Mouse (Mus musculus) liver, embryonic 15.5 days (tissue): ENCODE data around the gene Dnm2. TPM values are rescaled to one million over a fixed set of nuclear protein-coding genes. Genes with fewer than 3 reads are reported as not detected.

Source experiments
- ATAC-seq: fragments of 200-750 bp; cut with Nextera tagmentation; 2 replicates; pipeline ENCODE4 v1.8.0; 2017; ENCODE audit warnings: moderate number of reproducible peaks, mild to moderate bottlenecking, moderate library complexity; ENCODE audit not compliant: insufficient read depth
- H3K27ac ChIP-seq: fragments of 300-500 bp; sonication (generic); replicated peaks from 2 replicates; pipeline ENCODE4 v1.5.1; 2015; ENCODE audit warnings: mild to moderate bottlenecking, inconsistent platforms
- H3K27me3 ChIP-seq: fragments of 300-500 bp; sonication (generic); 2 replicates; pipeline ENCODE4 v1.6.1; 2015; ENCODE audit warnings: mild to moderate bottlenecking, inconsistent platforms
- H3K36me3 ChIP-seq: fragments of 300-500 bp; sonication (generic); replicated peaks from 2 replicates; pipeline ENCODE4 v1.6.1; 2015; ENCODE audit warnings: moderate library complexity, mild to moderate bottlenecking, inconsistent platforms
- H3K4me1 ChIP-seq: fragments of 300-500 bp; sonication (generic); replicated peaks from 2 replicates; pipeline ENCODE4 v1.6.1; 2015; ENCODE audit warnings: inconsistent platforms
- H3K4me2 ChIP-seq: fragments of 300-500 bp; sonication (generic); 2 replicates; pipeline ENCODE4 v1.6.1; 2015; ENCODE audit warnings: moderate library complexity, mild to moderate bottlenecking, inconsistent platforms
- H3K4me3 ChIP-seq: fragments of 300-500 bp; sonication (generic); replicated peaks from 2 replicates; pipeline ENCODE4 v1.5.1; 2015; ENCODE audit warnings: mild to moderate bottlenecking, inconsistent platforms
- H3K9ac ChIP-seq: fragments of 300-500 bp; sonication (generic); 2 replicates; pipeline ENCODE4 v1.6.1; 2015; ENCODE audit warnings: moderate library complexity, mild to moderate bottlenecking, inconsistent platforms
- H3K9me3 ChIP-seq: fragments of 300-500 bp; sonication (generic); replicated peaks from 2 replicates; pipeline ENCODE4 v1.6.1; 2016; ENCODE audit warnings: inconsistent platforms
- WGBS: fragments of 180-500 bp; shearing (Covaris S2); methylation state at CpG from one replicate; pipeline ENCODE4 v1.1.7; 2015; ENCODE audit warnings: mixed read lengths; ENCODE audit not compliant: insufficient replicate concordance; 5-methylcytosine and 5-hydroxymethylcytosine counted together
- polyA plus RNA-seq: library from polyadenylated mRNA; unstranded; fragments of >200 nt; fragmentation: Nextera tagmentation; extraction: Ambion mirVana; gene quantifications from 2 replicates; pipeline ENCODE4 v1.2.1, GENCODE M21; 2015

Dnm2 gene
- polyA plus RNA-seq = 52.9 and 58.5 TPM in 2 replicates

DNA sequence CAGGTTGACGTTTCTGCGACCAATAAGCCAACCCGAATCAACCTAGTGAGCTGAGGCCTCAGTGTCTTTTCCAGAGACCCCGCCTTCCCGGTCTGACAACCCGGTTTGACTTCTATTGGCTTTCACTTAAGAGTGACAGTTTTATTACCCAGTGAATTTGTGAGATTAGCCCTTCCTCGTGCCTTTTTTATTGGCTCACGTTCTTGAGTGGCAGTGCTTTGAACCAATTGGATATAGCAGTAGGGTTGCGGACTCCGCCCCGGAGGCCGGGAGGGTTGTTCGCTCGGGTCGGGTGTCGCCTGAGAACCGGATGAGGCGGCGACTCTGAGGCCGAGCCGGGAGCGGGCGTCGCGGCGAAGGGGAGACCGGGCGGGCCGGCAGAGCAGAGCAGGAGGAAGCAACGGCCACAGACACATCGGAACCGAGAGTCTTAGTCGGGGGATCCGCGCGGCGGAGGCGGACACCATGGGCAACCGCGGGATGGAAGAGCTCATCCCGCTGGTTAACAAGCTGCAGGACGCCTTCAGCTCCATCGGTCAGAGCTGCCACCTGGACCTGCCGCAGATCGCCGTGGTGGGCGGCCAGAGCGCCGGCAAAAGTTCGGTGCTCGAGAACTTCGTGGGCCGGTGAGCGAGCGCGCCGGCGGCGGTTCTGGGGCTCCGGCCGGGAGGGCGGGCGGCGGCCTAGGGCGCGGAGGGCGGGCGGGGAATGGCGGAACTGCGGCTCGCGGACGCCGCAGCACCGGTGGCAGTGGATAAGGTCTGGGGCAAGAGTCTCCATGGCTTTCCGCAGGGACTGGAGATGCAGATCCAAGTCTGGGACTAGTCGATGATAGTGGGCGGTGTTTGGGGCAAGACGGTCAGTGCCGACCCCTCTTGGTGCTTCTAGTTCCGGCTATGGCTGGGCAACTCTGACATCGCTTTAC lies at the start of gene Dnm2:
Gene Dnm2 (plus strand): TSS at position 278 of the 925 bp plus-strand sequence.
- Histone ChIP-seq H3K4me2 (peak within 1 kb of the TSS; percentile 92), H3K27ac (peak within 1 kb of the TSS; percentile 94), H3K4me3 (peak within 1 kb of the TSS; percentile 82), H3K9me3 (no peaks in the 10 kb centered on the region), H3K36me3 (peaks cover 22% of the 10 kb centered on the region), H3K4me1 (peaks cover 61% of the 10 kb centered on the region), H3K27me3 (no peaks in the 10 kb centered on the region), H3K9ac (peak within 1 kb of the TSS; percentile 95)
- ATAC-seq = peak; percentile 99
- under 1% methylated on average over 82 of the region's 82 CpGs for WGBS

GRCm38 (mm10) chr9:21379195-21379594 lies 45.5 kb upstream of the Dnm2 start:
- no peaks in the 10 kb centered on the region for H3K27me3 ChIP-seq
- H3K36me3 ChIP-seq = peaks cover 19% of the 10 kb centered on the region
- peak overlapping the region; percentile 16 for H3K4me2 ChIP-seq
- H3K4me1 ChIP-seq = peaks cover 72% of the 10 kb centered on the region
- H3K27ac ChIP-seq = no peak overlapping the region
- H3K9ac ChIP-seq = no peak overlapping the region
- peak; percentile 39; the same call in 1 of the 2 replicates for ATAC-seq
- H3K4me3 ChIP-seq = no peak overlapping the region
- H3K9me3 ChIP-seq = no peaks in the 10 kb centered on the region
- 34% methylated on average over 3 of the region's 3 CpGs for WGBS

DNA sequence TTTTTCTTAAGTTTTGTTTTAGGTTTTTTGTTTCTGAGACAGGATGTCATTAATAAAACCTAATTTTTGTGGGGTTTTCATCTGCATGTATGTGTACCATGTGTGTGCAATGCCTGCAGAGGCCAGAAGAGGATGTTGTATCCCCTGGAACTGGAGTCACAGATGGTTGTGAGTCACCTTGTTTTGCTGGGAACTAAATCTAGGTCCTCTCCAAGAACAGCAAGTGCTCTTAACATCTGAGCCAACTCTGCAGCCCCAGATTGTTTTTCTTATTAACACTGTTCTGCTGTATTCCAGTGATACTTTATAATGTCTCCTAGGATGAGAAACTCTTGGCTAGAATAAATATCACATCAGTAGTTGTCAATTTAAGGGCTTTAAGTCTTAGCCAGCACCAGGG lies 43.8 kb upstream of the Dnm2 start:
- no peaks in the 10 kb centered on the region for H3K27me3 ChIP-seq
- H3K9me3 ChIP-seq = no peaks in the 10 kb centered on the region
- H3K27ac ChIP-seq = no peak overlapping the region
- H3K9ac ChIP-seq = no peak overlapping the region
- peaks cover 15% of the 10 kb centered on the region for H3K36me3 ChIP-seq
- peaks cover 64% of the 10 kb centered on the region for H3K4me1 ChIP-seq
- no peak for ATAC-seq
- no peak overlapping the region for H3K4me2 ChIP-seq
- no peak overlapping the region for H3K4me3 ChIP-seq

- ATAC-seq = 0 out of 2 replicates have a peak, but pooled peaks have one; percentile 25
- no peak overlapping the region for H3K4me2 ChIP-seq
- peaks cover 49% of the 10 kb centered on the region for H3K4me1 ChIP-seq
- no peaks in the 10 kb centered on the region for H3K9me3 ChIP-seq
- H3K9ac ChIP-seq = no peak overlapping the region
- peaks cover 16% of the 10 kb centered on the region for H3K36me3 ChIP-seq
- H3K4me3 ChIP-seq = no peak overlapping the region
- no peak overlapping the region; the same call in 1 of the 2 replicates for H3K27ac ChIP-seq
- no peaks in the 10 kb centered on the region for H3K27me3 ChIP-seq
Measured at GRCm38 (mm10) chr9:21383966-21384365, 40.7 kb upstream of the Dnm2 start.

GRCm38 (mm10) chr9:21392646-21393175 lies 32.0 kb upstream of the Dnm2 start:
- H3K36me3 ChIP-seq = peaks cover 91% of the 10 kb centered on the region

DNA sequence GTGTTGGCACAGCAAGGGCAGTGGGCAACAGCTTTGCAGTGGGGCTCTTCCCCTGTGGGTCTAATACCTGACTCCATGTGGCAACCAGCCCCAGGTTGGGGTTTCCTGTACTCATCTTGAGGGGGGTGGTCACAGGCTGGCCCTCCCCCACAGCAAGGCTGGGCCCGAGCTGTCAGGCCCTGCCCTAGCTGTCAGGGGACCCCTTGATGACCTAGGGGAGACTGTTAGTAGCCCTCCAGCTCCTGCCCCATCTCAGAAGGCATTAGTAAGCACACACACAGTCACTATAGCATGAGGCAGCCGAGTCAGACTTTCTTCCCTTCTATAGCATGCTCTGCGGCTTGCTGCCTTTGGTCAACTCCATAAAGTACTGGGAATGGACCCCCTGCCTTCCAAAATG lies 29.0 kb upstream of the Dnm2 start:
- Histone ChIP-seq H3K9ac (no peak overlapping the region), H3K4me3 (no peak overlapping the region), H3K27me3 (no peaks in the 10 kb centered on the region), H3K36me3 (peaks cover 95% of the 10 kb centered on the region), H3K4me1 (no peaks in the 10 kb centered on the region), H3K27ac (no peak overlapping the region), H3K4me2 (no peak overlapping the region), H3K9me3 (no peaks in the 10 kb centered on the region)
- WGBS = 71% methylated on average over 3 of the region's 3 CpGs
- no peak for ATAC-seq

More at GRCm38 (mm10) chr9:21392646-21393175, 32.0 kb upstream of the Dnm2 start:
- Histone ChIP-seq H3K9me3 (no peaks in the 10 kb centered on the region), H3K9ac (no peak overlapping the region), H3K4me2 (no peak overlapping the region), H3K4me3 (no peak overlapping the region), H3K4me1 (no peaks in the 10 kb centered on the region), H3K27me3 (no peaks in the 10 kb centered on the region), H3K27ac (no peak overlapping the region)
- WGBS = 79% methylated on average over 10 of the region's 10 CpGs
- no peak for ATAC-seq

- Histone ChIP-seq H3K36me3 (peaks cover 95% of the 10 kb centered on the region), H3K27ac (no peak overlapping the region), H3K27me3 (no peaks in the 10 kb centered on the region), H3K9ac (no peak overlapping the region), H3K4me3 (no peak overlapping the region), H3K4me1 (no peaks in the 10 kb centered on the region), H3K4me2 (no peak overlapping the region), H3K9me3 (no peaks in the 10 kb centered on the region)
- 81% methylated on average over 3 of the region's 3 CpGs for WGBS
- no peak for ATAC-seq
Measured at GRCm38 (mm10) chr9:21397170-21397569, 27.5 kb upstream of the Dnm2 start.

GRCm38 (mm10) chr9:21401042-21401441 lies 23.7 kb upstream of the Dnm2 start:
- ATAC-seq = no peak
- H3K4me3 ChIP-seq = no peak overlapping the region
- H3K4me2 ChIP-seq = no peak overlapping the region
- peaks cover 94% of the 10 kb centered on the region for H3K36me3 ChIP-seq
- no peaks in the 10 kb centered on the region for H3K4me1 ChIP-seq
- H3K9me3 ChIP-seq = no peaks in the 10 kb centered on the region
- no peak overlapping the region for H3K9ac ChIP-seq
- no peak overlapping the region for H3K27ac ChIP-seq
- 83% methylated on average over 9 of the region's 9 CpGs for WGBS
- H3K27me3 ChIP-seq = no peaks in the 10 kb centered on the region

GRCm38 (mm10) chr9:21402764-21403253 lies 21.9 kb upstream of the Dnm2 start:
- H3K36me3 ChIP-seq = peaks cover 90% of the 10 kb centered on the region
- 75% methylated on average over 11 of the region's 11 CpGs for WGBS
- no peak overlapping the region for H3K4me2 ChIP-seq
- H3K4me3 ChIP-seq = no peak overlapping the region
- H3K4me1 ChIP-seq = no peaks in the 10 kb centered on the region
- no peaks in the 10 kb centered on the region for H3K27me3 ChIP-seq
- H3K27ac ChIP-seq = no peak overlapping the region
- no peaks in the 10 kb centered on the region for H3K9me3 ChIP-seq
- no peak overlapping the region for H3K9ac ChIP-seq
- no peak for ATAC-seq

DNA sequence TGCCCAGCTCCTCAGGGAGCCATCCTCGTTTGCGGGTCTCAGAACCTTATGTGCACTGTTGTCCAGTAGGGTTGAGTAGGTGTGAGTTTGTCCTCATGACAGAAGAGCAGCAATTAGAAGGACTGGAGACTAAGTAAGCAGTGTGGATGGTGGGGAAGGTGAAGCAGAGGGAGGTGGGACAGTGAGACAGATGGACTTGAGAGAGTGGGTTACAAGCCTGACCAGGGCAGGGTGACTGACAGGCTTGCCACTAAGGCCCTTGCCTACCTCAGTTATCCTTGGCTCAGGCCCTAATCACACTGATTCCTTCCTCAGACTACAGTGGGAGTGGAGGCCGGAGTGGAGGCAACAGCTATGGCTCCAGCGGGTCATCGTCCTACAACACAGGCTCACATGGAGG lies 21.0 kb upstream of the Dnm2 start:
- 82% methylated on average over 5 of the region's 5 CpGs for WGBS
- no peaks in the 10 kb centered on the region for H3K4me1 ChIP-seq
- H3K9me3 ChIP-seq = no peaks in the 10 kb centered on the region
- no peak overlapping the region for H3K4me3 ChIP-seq
- no peak for ATAC-seq
- H3K4me2 ChIP-seq = no peak overlapping the region
- peaks cover 80% of the 10 kb centered on the region for H3K36me3 ChIP-seq
- no peak overlapping the region for H3K9ac ChIP-seq
- no peaks in the 10 kb centered on the region for H3K27me3 ChIP-seq
- no peak overlapping the region for H3K27ac ChIP-seq

GRCm38 (mm10) chr9:21405525-21405924 lies 19.2 kb upstream of the Dnm2 start:
- Histone ChIP-seq H3K27ac (no peak overlapping the region), H3K36me3 (peaks cover 63% of the 10 kb centered on the region), H3K4me2 (no peak overlapping the region), H3K9me3 (no peaks in the 10 kb centered on the region), H3K4me3 (no peak overlapping the region), H3K27me3 (no peaks in the 10 kb centered on the region), H3K4me1 (0 out of 2 replicates have a peak, but pooled peaks cover 4% of the 10 kb centered on the region), H3K9ac (no peak overlapping the region)
- WGBS = 56% methylated on average over 4 of the region's 4 CpGs
- ATAC-seq = no peak
